Mouse (Mus musculus): ENCODE data around the gene Fbxl16.

GRCm38 (mm10) chr17:25869498-25869897 is 60.6 kb downstream of the Fbxl16 start:
- TF ChIP-seq CTCF (IDR thresholded peaks at IDR 0.05; ENCODE audit: control insufficient read depth, insufficient read depth, insufficient read length) (no peak), MYOD1 (IDR thresholded peaks at IDR 0.05; ENCODE audit: control insufficient read depth, insufficient read length, low read depth) (no peak), MAX (IDR thresholded peaks at IDR 0.05) (no peak), CEBPB (IDR thresholded peaks at IDR 0.05; ENCODE audit: low read depth) (no peak), USF1 (IDR thresholded peaks at IDR 0.05; ENCODE audit: low read depth) (no peak), MYOG (IDR thresholded peaks at IDR 0.05; ENCODE audit: control insufficient read depth, extremely low read depth, insufficient read length) (no peak), FOSL1 (IDR thresholded peaks at IDR 0.05; ENCODE audit: insufficient read depth, low read length, poor library complexity, severe bottlenecking) (no peak)

Data from C2C12 (cell line).